Mouse (Mus musculus) effector memory CD4-positive, alpha-beta T cell, adult 7 months (primary cell): ENCODE data around the gene Olfr1188. TPM values are rescaled to one million over a fixed set of nuclear protein-coding genes. Genes with fewer than 3 reads are reported as not detected.

Experiments
- polyA plus RNA-seq: library from polyadenylated mRNA; unstranded; fragments of 100-300 nt; shearing (Covaris generic); gene quantifications from one replicate; pipeline ENCODE4 v1.2.1, GENCODE M21; 2017

The Olfr1188 gene
- polyA plus RNA-seq, result not detected

GRCm38 (mm10) chr2:88556635-88557034, at the start of gene Olfr1188:
Gene Olfr1188, plus strand, starts transcription at chr2:88556935.

GRCm38 (mm10) chr2:88518251-88518650, 38.5 kb upstream of the Olfr1188 start, which contains the start of gene Olfr1186:
Gene Olfr1186, plus strand, starts transcription at chr2:88518551.

GRCm38 (mm10) chr2:88586154-88586553, 29.4 kb downstream of the Olfr1188 start, which contains the start of gene Olfr1189:
Gene Olfr1189, plus strand, starts transcription at chr2:88586454.

Other genes starting within 250 kb of the Olfr1188 start
- not detected for gene Olfr1174-ps, start 241.8 kb upstream of the Olfr1188 start, polyA plus RNA-seq
- 0.09 TPM for gene Olfr1175-ps, start 229.7 kb upstream of the Olfr1188 start, polyA plus RNA-seq
- gene Olfr1176, start 220.2 kb upstream of the Olfr1188 start, polyA plus RNA-seq, result not detected
- not detected for gene Olfr1177-ps, start 210.4 kb upstream of the Olfr1188 start, polyA plus RNA-seq
- 0.06 TPM for gene Olfr1178, start 169.9 kb upstream of the Olfr1188 start, polyA plus RNA-seq
- gene Olfr1179, start 150.5 kb upstream of the Olfr1188 start, polyA plus RNA-seq, result not detected
- not detected for gene Olfr1180, start 137.8 kb upstream of the Olfr1188 start, polyA plus RNA-seq
- gene Olfr1181, start 130.8 kb upstream of the Olfr1188 start, polyA plus RNA-seq, result not detected
- not detected for gene Gm13757, start 107.8 kb upstream of the Olfr1188 start, polyA plus RNA-seq
- gene Olfr1183, start 102.1 kb upstream of the Olfr1188 start, polyA plus RNA-seq, result not detected
- 0.80 TPM for gene Olfr1184, start 73.3 kb upstream of the Olfr1188 start, polyA plus RNA-seq
- gene Olfr1185-ps1, start 63.6 kb upstream of the Olfr1188 start, polyA plus RNA-seq, result not detected
- gene Olfr1186, start 38.4 kb upstream of the Olfr1188 start, polyA plus RNA-seq, result not detected
- gene Olfr1189, start 29.5 kb downstream of the Olfr1188 start, polyA plus RNA-seq, result not detected
- not detected for gene Olfr1191-ps1, start 83.6 kb downstream of the Olfr1188 start, polyA plus RNA-seq
- not detected for gene Olfr1192-ps1, start 91.6 kb downstream of the Olfr1188 start, polyA plus RNA-seq
- not detected for gene Olfr1193, start 118.7 kb downstream of the Olfr1188 start, polyA plus RNA-seq
- gene Olfr1195, start 132.3 kb downstream of the Olfr1188 start, polyA plus RNA-seq, result not detected
- not detected for gene Olfr1196, start 147.7 kb downstream of the Olfr1188 start, polyA plus RNA-seq
- gene Olfr1197, start 175.4 kb downstream of the Olfr1188 start, polyA plus RNA-seq, result not detected
- gene Olfr1198, start 194.4 kb downstream of the Olfr1188 start, polyA plus RNA-seq, result not detected
- gene Olfr1199, start 203.5 kb downstream of the Olfr1188 start, polyA plus RNA-seq, result not detected
- gene Olfr1200, start 213.6 kb downstream of the Olfr1188 start, polyA plus RNA-seq, result not detected
- gene Olfr1201, start 236.1 kb downstream of the Olfr1188 start, polyA plus RNA-seq, result not detected